Mouse (Mus musculus) CH12.LX (cell line): ENCODE data around the gene Adora2a.

Experiments used
- CTCF ChIP-seq, 2 experiments: IDR thresholded peaks in 1 of 2; conservative IDR thresholded peaks in 1 of 2; 2 replicates each; pipeline ENCODE4 v1.5.1; 2011 to 2012; ENCODE audit warnings: low read depth in 2 of 2, low read length in 2 of 2, improper control_type of control experiment in 1 of 2, inconsistent platforms in 1 of 2, mild to moderate bottlenecking in 1 of 2, moderate library complexity in 1 of 2
- E2F4 ChIP-seq: IDR thresholded peaks from 2 replicates; pipeline ENCODE4 v1.6.1; 2011; ENCODE audit warnings: low read depth, low read length, improper control_type of control experiment; ENCODE audit not compliant: insufficient replicate concordance
- EP300 ChIP-seq: IDR thresholded peaks from 2 replicates; pipeline ENCODE4 v1.6.1; 2011; ENCODE audit warnings: low read length, improper control_type of control experiment
- GABPA ChIP-seq: IDR thresholded peaks from 2 replicates; pipeline ENCODE4 v1.6.1; 2012; ENCODE audit warnings: low read depth, low read length, improper control_type of control experiment, inconsistent platforms; ENCODE audit not compliant: insufficient replicate concordance
- HCFC1 ChIP-seq: IDR thresholded peaks from 2 replicates; pipeline ENCODE4 v1.6.1; 2012; ENCODE audit warnings: low read depth, mild to moderate bottlenecking, inconsistent platforms, low read length, improper control_type of control experiment
- MAX ChIP-seq: IDR thresholded peaks from 2 replicates; pipeline ENCODE4 v1.6.1; 2011; ENCODE audit warnings: low read length, improper control_type of control experiment
- MAZ ChIP-seq: IDR thresholded peaks from 2 replicates; pipeline ENCODE4 v1.6.1; 2012; ENCODE audit warnings: low read depth, mild to moderate bottlenecking, inconsistent platforms, low read length, improper control_type of control experiment, moderate library complexity
- MYC ChIP-seq: IDR thresholded peaks from 2 replicates; pipeline ENCODE4 v1.6.1; 2011; ENCODE audit warnings: low read depth, mild to moderate bottlenecking, improper control_type of control experiment, low read length
- POLR2A ChIP-seq: IDR thresholded peaks from 2 replicates; pipeline ENCODE4 v1.6.1; 2011; ENCODE audit warnings: low read depth, mild to moderate bottlenecking, improper control_type of control experiment, low read length
- RCOR1 ChIP-seq: conservative IDR thresholded peaks from 2 replicates; pipeline ENCODE4 v1.6.1; 2012; ENCODE audit warnings: low read depth, mild to moderate bottlenecking, inconsistent platforms, low read length, improper control_type of control experiment
- TCF12 ChIP-seq: IDR thresholded peaks from 2 replicates; pipeline ENCODE4 v1.6.1; 2014; ENCODE audit warnings: low read depth, mild to moderate bottlenecking, inconsistent platforms, low read length, improper control_type of control experiment
- ZMIZ1 ChIP-seq: IDR thresholded peaks from 2 replicates; pipeline ENCODE4 v1.6.1; 2012; ENCODE audit warnings: low read depth, mild to moderate bottlenecking, inconsistent platforms, low read length, improper control_type of control experiment

DNA sequence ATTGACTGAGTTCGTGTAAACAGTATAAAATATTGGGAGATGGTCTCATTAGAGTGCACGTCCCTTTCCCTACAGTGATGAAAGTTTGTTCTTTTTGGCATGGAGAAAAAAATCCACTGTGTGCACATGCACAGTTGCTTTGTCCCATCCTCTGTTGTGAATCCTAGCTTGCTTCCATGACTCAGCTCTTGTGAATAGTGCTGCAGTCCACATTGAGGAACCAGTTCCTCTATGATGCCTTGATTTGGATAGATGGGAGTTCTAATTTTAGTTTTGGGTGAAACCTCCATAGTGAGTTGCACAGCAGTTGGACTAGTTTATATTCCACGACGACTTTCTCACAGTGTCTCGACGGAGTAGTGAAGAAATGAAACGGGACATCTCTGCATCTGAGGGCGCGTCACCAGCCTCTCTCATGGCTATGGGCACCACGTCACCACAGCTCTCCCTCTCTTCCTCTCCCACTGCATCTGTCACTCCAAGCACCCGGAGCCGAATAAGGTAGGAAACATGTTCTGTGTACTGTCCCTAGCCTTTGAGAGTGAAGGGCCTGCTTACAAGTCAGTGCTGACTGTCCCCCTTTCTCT is 40.2 kb upstream of the Adora2a start:
- no peak for TF ChIP-seq CTCF (conservative IDR thresholded peaks at IDR 0.05 in 1 of 2, IDR thresholded peaks at IDR 0.05 in 1 of 2; ENCODE audit: low read depth in 2 of 2, low read length in 2 of 2)
- no peak for TF ChIP-seq HCFC1
- TF ChIP-seq TCF12 = no peak
- no peak for TF ChIP-seq POLR2A
- no peak for TF ChIP-seq ZMIZ1
- no peak for TF ChIP-seq EP300
- TF ChIP-seq MYC = no peak
- TF ChIP-seq MAX = no peak
- no peak for TF ChIP-seq E2F4
- TF ChIP-seq MAZ = no peak
- TF ChIP-seq RCOR1 = no peak
- TF ChIP-seq GABPA = no peak
